Mouse (Mus musculus) inflammation-experienced regulatory T-cells, adult 6 months (primary cell): ENCODE data around the gene 6030458C11Rik. TPM values are rescaled to one million over a fixed set of nuclear protein-coding genes. Genes with fewer than 3 reads are reported as not detected.
A peak's percentile ranks its signal among the peaks of the same experiment; 100 is the strongest.

ENCODE experiments used
- ATAC-seq: one replicate; pipeline ENCODE4 v1.8.0; 2017
- polyA plus RNA-seq, 3 experiments: library from polyadenylated mRNA; unstranded; fragments of 100-300 nt; shearing (Covaris generic); gene quantifications; one replicate each; pipeline ENCODE4 v1.2.1; 2017

6030458C11Rik gene
- 10 to 100 TPM; 30.0 to 42.0 (median 31.1) TPM for polyA plus RNA-seq

DNA sequence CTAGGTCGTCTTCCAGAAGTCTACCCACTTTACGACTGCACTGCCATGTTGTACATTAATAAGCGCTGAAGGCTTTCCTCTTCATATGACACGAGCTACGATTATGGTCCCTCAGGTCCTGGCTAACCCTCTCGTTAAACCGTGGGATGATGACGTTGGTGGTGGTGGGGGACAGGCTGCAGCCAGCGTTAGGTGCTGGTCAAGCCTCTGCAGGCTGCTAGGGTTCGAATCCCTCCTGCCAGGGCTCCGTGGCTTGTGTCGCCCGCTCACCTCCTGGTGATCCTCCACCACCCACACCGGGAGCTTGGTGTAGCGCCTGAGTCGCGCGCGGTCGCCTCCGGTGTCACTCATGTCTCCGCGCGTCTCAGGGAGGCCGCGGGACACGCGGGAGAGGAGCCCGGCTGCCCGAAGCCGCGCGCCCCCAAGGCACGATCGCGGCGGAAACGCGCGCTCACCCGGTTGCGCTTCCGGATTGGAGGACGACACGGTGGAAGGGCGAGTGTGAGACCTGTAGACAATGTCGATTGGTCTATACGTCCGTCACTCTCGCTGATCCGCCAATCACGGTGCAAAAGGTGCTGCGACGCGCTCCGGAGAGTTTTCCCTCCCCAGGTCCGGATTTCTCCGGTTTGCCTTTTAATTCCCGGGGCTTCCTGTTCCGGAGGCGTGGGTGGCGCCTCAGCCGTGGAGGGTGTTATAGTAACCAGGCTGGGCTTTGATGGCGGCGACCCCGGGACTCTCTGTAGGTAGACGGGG lies at the start of gene 6030458C11Rik, which contains the start of gene Drosha:
Gene 6030458C11Rik (minus strand): TSS at position 453 of the 756 bp plus-strand sequence.
Gene Drosha (plus strand): TSS at position 619 of the 756 bp plus-strand sequence.
- ATAC-seq = peak; percentile 99

DNA sequence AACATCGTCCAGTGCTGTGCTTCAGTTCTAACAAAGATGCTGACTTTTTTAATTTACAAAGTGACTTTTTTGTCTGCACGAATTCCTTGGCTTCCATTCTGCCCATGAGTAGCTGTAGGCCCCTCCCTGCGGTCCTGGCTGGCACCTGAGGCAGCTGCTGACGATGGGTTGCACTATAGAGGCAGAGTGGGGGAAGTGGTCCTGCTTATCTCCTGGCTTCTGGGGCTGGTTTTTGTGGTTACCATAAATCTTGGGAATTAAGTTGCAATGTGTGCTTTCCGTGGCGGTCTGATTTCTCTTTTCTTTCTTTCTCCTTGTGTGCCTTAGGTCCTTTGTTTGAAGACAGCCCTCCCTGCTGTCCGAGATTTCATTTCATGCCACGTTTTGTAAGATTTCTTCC lies 42.8 kb upstream of the 6030458C11Rik start:
- no peak for ATAC-seq

DNA sequence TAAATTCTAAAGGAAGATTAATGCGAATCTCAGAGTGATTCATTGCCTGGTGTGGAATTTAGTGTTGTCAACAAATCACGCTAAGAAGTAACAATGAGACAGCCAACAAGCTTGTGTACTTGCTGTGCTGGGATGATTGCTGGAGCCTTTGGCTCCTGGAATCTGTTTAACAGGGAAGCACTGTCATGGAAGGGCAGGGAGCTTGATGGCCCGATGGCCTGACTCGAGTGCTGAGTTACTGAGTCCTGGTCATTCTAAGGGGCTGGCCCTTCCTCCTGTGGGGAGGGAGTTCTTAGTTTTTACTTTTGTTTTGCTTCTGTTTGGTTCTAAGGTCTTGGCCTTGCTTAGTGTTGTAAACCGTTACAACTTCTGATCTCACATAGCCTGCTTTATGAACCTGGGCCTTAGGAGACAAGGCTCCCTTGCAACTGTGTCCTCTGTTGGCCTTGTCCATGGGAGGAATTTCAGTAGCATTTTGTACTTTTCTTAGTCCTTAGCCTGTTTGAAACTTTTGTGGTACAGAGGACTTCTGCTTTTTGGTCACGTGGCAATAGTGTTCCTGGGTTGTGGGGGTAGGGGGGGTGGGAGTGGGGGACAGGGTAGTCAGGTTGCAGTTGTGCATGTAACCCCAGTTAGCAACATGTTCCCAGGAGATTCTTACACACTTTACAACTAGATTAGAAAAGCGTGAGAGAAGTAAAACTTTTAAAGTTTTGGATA lies 41.3 kb upstream of the 6030458C11Rik start:
- ATAC-seq = no peak

DNA sequence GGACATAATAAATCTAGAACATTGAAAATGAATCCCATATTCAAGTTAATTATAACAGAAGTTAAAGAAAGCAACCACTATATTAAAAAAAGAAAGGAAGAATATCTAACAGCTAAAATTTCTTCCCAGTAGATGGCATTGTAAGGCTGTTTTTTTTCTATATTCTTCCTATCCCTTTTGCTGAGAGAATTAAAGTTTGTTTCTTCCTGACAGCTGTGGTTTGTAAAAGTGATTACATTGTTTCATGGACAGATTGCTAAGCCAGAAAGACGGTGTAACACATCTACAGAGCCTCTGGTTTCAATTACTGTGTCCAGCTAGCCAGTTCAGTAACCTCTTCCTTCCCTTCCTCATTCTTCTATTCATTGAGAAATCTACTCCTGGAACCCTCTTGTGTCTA lies 39.2 kb upstream of the 6030458C11Rik start:
- no peak for ATAC-seq

DNA sequence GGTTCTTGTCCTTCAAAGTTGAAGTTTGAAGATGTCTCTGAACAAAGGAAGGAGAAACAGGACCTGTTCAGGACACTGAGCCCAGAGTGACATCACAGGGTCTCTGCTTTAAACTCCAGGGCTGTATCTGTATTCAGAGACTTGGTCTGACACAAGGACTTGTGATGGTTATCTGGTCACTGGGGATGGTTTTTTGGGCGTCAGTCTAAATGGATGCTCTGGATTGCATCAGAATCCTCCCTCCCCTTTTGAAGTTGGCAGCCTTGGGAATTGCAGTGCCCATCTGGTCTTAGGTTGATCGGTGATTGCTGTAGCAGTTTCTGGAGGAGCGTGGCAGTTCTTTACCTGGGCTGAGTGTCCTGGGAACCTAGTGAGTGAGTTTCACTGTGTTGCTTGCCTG lies 37.6 kb upstream of the 6030458C11Rik start:
- no peak for ATAC-seq

DNA sequence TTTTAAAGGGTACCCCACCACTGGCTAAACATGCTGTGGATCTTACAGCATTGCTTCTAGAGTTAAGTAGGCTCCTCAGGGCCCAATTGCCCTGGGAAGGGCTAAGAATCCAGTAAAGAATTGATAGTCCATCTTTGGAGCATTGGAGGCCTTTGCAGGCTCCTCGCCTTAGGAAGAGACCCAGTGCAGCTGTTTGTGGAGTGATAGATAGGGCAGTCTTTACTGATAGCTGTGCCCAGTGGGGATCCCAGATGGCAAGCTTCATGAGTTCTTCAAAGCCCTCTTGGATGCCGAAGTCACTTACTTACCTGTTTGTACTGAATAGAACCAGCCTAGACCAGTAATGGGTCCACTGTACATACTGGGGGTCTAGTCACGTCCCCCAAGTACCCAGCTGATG lies 34.2 kb upstream of the 6030458C11Rik start:
- ATAC-seq = no peak

DNA sequence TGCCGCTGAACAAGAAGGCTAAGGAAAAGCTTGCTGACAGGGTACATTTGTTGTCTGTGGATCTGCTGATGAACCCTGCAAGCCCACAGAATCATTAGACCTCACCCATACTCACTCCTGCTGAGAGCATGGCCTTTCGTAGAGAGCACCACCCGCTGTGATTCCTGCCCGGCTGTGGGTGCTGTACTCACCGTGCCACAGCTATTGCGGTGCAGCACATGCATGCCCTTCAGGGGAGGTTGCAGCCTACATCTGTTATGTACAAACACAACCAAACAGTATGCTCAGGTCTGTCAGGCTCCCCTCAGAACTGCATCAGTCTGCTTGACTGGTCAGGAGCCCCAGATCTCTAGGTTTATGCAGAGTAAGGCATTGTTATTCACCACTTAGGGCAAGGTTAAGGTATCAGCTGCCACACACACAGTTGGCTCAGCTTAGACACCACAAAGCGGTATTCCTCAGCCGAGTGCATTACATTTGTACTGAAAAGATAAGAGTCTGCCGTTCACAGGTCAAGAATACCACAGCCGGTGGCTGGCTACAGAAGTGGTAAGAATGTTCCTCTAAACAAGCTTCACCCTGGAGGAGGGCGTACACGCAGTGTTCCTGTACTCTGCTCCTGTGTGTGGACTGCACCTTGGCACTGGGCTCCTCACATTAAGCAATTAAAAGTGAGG lies 33.5 kb upstream of the 6030458C11Rik start:
- ATAC-seq = no peak

DNA sequence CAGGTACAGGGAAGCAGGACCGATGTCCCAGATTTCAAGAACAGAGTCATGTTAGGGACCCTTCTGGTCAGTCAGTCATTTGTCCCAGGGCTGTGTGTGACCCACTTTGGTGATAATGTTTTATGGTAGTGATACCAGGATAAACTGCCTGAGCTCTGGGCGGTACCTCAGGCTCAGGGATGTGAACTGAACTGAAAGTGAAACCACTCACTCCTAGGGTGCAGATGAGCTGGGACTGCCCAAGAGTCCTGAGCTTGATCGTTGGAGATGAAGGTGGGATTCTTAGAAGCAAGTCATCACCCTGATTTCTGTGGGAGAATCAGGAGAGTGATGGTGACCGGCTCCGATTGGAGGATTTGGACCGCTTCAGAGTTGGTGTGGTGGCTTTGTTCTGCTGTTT lies 32.3 kb upstream of the 6030458C11Rik start:
- ATAC-seq = peak; percentile 93

DNA sequence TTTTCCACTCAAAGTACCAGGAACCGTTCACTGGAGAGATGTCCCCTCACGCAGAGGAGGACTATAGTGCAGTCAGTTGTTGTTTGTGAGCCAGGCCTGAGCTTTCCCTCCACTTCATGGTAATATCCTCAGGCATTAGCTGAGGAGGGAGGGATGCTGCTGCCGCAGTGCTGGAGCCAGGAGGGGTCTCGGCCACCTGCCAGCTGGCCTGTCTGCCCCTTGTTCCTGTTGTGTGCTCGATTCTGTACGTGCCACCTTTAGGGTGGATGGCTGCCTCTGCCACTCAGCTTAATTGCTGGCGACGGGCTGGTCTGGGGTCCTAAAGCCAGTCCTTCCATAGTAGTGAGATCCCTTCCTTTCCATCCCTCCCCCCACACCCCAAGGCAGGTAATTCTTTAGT lies 29.0 kb upstream of the 6030458C11Rik start:
- no peak for ATAC-seq

DNA sequence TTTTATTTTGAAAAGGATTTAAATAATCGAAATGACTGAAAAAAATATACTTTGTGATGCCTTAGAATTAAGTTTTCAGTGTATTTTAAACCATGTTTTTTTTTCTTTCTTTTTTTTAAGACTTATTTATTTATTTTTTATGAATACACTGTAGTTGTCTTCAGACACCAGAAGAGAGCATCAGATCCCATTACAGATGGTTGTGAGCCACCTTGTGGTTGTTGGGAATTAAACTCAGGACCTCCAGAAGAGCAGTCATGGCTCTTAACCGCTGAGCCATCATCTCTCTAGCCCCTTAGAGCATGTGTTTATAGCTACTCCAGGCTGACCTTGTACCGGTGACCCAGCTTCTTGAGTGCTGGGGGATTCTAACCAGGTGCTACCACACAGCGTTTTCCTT lies 24.9 kb upstream of the 6030458C11Rik start:
- no peak for ATAC-seq

DNA sequence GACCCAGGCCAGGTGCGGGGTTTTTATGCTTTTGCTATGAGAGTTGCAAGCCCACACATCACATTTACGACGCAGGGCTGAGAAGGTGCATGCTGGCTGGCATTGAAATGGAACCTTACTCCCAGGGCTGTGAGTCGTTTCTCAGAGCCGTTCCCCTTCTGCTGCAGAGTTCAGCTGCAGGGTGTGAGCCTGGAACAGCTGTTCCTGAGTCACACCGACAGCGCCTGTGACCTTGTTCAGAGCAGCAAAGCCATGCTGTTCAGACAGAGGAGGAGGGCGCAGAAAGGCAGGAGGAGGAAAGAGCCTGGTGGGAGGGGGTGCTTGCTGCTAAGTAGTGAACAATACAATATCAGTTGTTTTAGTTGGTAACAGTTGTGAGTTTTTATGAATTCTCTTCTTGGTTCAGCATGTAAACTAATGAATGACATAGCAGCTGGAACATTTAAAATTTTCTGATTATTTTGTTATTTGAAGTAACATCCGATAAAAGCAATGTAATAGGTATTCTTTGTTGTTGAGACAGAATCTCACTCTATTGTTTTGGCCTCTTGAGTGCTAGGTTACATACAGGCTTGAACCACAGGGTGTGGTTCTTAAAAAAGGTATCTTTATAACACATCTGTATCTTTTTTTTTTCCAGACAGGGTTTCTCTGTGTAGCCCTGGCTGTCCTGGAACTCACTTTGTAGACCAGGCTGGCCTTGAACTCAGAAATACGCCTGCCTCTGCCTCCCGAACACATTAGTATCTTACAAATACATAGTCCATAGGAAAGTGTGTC lies 23.9 kb upstream of the 6030458C11Rik start:
- ATAC-seq = no peak

DNA sequence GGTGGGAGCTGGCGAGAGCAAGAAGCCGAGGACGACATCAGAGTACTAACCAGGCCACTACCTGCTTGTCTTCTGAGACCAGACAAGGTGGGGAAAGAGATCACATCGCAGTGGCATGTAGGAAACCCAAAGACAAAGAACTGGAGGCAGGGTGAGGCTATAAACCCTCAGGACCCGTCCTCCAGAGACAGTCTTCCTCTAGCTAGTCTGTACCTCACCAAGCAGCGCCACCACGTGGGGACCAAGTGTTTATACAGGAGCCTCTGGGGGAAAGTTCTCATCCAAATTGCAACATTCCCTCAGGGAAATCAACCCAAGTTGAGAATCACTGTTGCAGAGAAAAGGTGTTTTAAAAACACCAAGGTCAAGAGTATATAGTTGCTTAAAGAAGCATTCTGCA lies 18.4 kb upstream of the 6030458C11Rik start:
- ATAC-seq = no peak

DNA sequence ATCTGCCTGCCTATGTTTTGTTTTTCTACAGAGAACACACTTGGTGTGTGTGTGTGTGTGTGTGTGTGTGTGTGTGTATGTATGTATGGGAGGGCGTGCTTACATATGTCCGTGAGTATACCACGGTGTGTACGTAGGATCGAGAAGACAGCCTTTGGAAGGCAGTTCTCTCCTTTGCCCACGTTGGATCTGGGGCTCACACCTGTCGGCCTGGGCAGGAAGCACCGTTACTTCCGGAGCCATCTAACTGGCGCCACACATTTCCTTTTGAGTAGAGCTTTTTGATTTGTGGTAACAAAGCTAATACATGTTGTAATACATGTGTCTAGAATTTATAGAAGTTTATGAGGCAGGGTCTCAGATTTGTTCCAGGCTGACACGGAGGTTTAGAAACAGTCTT lies 16.3 kb upstream of the 6030458C11Rik start:
- peak; percentile 81 for ATAC-seq

DNA sequence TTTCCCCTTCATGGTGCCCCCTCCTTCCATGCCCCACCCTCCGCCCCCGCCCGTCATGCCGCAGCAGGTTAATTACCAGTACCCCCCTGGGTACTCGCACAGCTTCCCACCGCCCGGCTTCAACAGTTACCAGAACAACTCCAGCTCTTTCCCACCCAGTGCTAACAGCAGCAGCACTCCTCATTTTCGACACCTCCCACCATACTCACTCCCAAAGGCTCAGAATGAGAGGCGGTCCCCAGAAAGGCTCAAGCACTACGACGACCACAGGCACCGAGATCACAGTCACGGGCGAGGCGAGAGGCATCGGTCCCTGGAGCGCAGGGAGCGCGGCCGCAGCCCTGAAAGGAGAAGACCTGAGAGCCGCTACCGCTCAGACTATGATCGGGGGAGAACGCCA lies 9.8 kb upstream of the 6030458C11Rik start:
- ATAC-seq = no peak

DNA sequence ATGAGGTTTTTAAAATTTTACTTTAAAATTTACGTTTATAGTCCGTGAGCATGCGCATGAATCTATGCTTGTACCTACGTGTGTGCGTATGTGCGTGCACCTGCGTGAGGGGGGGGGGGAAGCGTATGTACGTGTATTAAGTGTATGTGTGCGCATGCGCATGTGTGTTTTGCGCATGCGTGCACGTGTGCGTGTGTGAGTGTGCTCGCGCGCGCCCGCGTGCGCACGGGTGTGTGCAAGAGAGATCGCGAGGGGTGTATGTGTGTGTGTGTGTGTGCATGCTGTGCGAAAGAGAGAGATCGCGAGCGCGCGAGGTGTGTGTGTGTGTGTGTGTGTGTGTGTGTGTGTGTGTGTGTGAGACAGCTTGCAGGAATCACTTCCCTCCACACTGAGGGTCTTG lies 8.9 kb upstream of the 6030458C11Rik start:
- no peak for ATAC-seq

DNA sequence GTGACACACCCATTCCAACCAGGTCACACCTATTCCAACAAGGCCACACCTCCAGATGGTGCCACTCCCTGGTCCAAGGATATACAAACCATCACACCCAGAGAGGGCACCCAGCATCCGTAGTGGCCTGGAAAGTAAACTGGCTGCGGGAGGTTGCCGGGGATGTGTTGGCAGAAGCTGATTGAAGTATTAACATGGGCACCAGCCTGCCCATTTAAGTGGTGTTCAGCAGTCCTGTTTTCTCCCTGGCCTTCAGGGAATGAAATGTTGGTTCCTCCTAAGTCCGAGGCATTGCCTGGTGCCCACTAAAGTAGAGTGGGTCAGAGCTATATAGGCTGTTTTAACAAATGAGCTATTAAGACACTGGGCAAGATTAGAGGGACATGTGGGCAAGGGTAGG lies 8.2 kb upstream of the 6030458C11Rik start:
- ATAC-seq = no peak

DNA sequence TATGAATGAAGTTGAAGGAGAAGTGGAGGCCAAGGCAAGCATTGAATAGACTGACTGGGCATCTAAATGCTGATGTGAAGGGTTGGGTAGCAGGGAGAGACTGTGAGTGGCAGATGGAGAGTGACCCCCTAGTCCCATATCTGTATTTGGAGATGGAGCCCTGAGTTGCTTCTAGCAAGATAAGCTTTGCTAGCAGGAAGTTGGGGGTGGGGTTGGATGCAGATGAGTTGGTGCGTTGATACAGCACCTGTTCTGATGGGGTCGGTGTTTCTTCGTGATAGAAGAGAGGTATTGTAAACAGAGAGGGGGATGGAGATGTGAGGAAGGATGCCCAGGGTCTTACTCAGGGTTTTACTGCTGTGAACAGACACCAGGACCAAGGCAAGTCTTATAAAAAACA lies 5.4 kb upstream of the 6030458C11Rik start:
- no peak for ATAC-seq

DNA sequence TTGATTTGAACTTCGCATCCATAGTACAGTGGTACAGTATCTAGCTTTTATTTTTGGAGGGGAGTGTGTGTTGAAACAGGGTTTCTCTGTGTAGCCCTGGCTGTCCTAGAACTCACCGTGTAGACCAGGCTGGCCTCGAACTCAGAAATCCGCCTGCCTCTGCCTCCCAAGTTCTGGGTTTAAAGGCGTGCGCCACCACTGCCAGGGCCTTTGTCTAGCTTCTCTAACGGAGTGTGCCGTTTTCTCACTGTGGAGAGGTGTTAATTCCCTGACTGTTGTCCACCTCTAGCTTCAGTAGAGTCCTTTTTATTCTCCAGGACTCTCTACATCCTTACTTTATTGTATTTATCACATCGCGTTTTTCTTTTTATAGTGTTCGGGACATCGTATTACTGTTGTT lies 959 bp upstream of the 6030458C11Rik start:
- no peak for ATAC-seq

DNA sequence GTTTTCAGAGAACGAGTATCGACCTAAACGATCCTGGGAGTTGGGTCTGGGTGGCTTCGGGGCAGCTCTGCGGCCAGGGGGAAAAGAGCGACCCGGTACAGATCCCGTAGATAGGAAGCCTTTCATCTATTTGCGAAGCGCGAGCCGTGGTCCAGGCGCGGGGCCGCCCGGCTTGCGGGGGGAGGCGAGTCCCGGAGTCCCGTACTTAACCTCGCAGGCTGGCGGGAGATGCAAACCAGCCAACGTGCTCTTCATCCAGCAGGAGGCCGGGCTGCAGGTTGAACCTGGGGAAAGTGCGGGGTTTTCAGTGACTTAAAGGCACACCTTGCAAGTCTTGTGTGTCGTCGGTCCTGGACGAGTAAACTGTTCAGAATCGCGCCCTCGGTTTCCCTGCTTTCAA lies 516 bp upstream of the 6030458C11Rik start:
- ATAC-seq = peak; percentile 27

DNA sequence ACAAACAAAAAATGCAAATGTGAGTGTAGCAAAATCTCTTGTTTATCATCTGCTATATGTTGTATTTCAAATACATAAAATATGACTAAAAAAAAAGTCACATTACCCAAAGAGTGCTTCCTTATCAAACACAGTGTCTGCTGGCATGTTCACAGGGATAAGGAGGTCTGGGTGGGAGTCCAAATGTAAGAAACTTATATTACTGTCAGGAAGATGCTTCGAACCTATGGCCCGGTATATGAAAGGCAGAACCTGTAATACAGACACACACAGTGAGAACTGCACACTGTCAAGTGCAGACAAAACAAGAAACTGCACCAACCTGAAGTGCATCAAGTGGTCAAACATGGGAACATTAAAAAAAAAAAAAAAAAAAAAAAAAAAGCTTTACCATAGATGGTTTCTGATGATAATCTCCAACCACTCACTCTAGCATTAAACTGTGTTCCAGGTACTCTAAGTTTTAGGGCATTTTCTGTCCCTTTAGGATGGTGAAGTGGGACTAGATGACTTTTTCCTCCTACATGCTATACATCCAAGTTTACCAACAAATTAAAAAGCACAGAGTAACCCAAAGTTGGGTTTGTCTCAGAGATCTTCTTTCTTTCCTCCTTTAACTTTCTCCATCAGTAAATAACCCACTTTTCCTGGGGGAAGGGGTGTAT lies 862 bp downstream of the 6030458C11Rik start:
- no peak for ATAC-seq

DNA sequence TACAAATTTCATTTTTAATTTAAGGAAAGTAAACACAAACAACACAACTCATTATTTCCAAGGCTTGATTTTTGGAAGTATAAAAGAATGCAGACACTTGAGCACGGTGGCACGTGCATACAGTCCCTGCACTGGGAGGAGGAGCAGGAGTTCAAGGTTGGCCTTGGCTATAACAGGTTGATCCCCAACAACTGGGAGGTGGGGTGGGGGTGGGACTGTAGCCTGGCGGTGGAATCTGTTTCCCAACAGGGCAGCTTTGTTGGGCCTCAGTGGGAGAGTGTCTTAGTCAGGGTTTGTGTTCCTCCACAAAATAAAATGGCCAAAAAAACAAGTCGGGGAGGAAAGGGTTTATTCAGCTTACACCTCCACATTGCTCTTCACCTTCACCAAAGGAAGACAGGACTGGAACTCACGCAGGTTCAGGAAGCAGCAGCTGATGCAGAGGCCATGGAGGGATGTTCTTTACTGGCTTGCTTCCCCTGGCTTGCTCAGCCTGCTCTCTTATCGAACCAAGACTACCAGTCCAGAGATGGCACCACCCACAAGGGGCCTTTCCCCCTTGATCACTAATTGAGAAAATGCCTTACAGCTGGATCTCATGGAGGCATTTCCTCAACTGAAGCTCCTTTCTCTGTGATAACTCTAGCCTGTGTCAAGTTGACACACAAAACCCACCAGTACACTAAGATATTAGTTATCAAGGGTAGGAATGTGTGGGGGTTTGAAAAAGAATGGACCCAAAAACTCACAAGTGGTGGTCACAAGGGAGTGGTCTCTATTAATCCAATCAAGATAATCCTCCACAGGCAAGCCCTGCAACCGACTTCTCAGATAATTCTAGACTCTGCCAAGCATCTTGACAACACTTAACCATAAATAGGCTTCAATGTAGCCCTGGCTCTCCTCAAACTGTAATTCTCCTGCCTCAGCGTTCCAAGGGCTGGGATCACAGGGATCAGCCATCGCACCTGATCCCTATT lies 1.7 kb downstream of the 6030458C11Rik start:
- no peak for ATAC-seq
